Mouse (Mus musculus) myocyte (in vitro differentiated cells): ENCODE data around the gene C5ar2.
"Not testable (repeated sequence)": the region's sequence is repeated elsewhere in the genome, so short reads cannot be mapped to it uniquely, and the experiment has no call there.

Experiments
- CEBPB ChIP-seq: IDR thresholded peaks from 2 replicates; pipeline ENCODE4 v1.6.1; 2011; ENCODE audit warnings: mild to moderate bottlenecking, moderate library complexity; ENCODE audit not compliant: poor library complexity, insufficient read depth, severe bottlenecking
- E2F4 ChIP-seq: IDR thresholded peaks from one replicate; pipeline ENCODE4 v1.6.1; 2011; ENCODE audit warnings: mild to moderate bottlenecking, control low read depth, moderate library complexity; ENCODE audit not compliant: insufficient read depth
- MAX ChIP-seq: IDR thresholded peaks from one replicate; pipeline ENCODE4 v1.6.1; 2011; ENCODE audit warnings: low read depth, mild to moderate bottlenecking, control low read depth
- POLR2A ChIP-seq: IDR thresholded peaks from one replicate; pipeline ENCODE4 v1.6.1; 2011; ENCODE audit warnings: low read depth, mild to moderate bottlenecking, control low read depth, moderate library complexity; ENCODE audit not compliant: insufficient read length
- POLR2AphosphoS2 ChIP-seq: IDR thresholded peaks from one replicate; pipeline ENCODE4 v1.6.1; 2011; ENCODE audit warnings: low read depth, control low read depth; ENCODE audit not compliant: insufficient read length
- REST ChIP-seq: IDR thresholded peaks from one replicate; pipeline ENCODE4 v1.6.1; 2011; ENCODE audit warnings: mild to moderate bottlenecking, control low read depth, moderate library complexity; ENCODE audit not compliant: insufficient read depth, insufficient read length
- TCF12 ChIP-seq: IDR thresholded peaks from one replicate; pipeline ENCODE4 v1.6.1; 2011; ENCODE audit warnings: mild to moderate bottlenecking, control low read depth; ENCODE audit not compliant: poor library complexity, insufficient read depth, severe bottlenecking
- USF1 ChIP-seq: IDR thresholded peaks from one replicate; pipeline ENCODE4 v1.6.1; 2011; ENCODE audit warnings: low read depth, mild to moderate bottlenecking, control low read depth, moderate library complexity

- not testable (repeated sequence) for TF ChIP-seq USF1, REST, POLR2AphosphoS2, CEBPB, MAX, E2F4, POLR2A, TCF12
Observed at GRCm38 (mm10) chr7:16266593-16266992, 22.6 kb upstream of the C5ar2 start.
